13 mouse cellular contexts compared by ENCODE assay signal in genomic region chr16:26082391-26082790, GRCm38 (mm10). TPM values are rescaled to one million over a fixed set of nuclear protein-coding genes. Genes with fewer than 3 reads are reported as not detected.
A peak's percentile ranks its signal among the peaks of the same experiment; 100 is the strongest.
DNase-seq lines count a peak whose midpoint lies in the region; ATAC-seq and TF ChIP-seq lines count a peak whose summit lies in the region.
"Had no signal": no experiment of that assay in that cellular context is flagged by ENCODE, and none has a peak within 500 bp of the region (broad histone marks: within the 10 kb centered on the region; RNA-seq: fewer than 3 reads in every experiment).

No protein-coding gene starts in this region.

- H3K9me3 ChIP-seq in heart, embryonic 10.5 days = no peaks in the 10 kb centered on the region
- no peaks in the 10 kb centered on the region for H3K9me3 ChIP-seq in hindbrain, embryonic 16.5 days (ENCODE audit: control insufficient read depth, low read length)
- no peaks in the 10 kb centered on the region for H3K9me3 ChIP-seq in hindbrain, embryonic 12.5 days (replicated peaks)
- H3K9me3 ChIP-seq in lung, embryonic 14.5 days (ENCODE audit: low read depth, low read length) = no peaks in the 10 kb centered on the region
- H3K9me3 ChIP-seq in stomach, embryonic 16.5 days (replicated peaks; ENCODE audit: control insufficient read depth, low read length) = no peaks in the 10 kb centered on the region
- H3K9me3 ChIP-seq: embryonic facial prominence, embryonic 13.5 days; limb, embryonic 15.5 days; midbrain, embryonic 10.5 days had no signal

- peaks cover 63% of the 10 kb centered on the region for H3K4me1 ChIP-seq in heart, embryonic 10.5 days
- no peaks in the 10 kb centered on the region for H3K4me1 ChIP-seq in hindbrain, embryonic 16.5 days (ENCODE audit: control insufficient read depth, insufficient read depth, low read depth, low read length)
- H3K4me1 ChIP-seq in hindbrain, embryonic 12.5 days = peaks cover 15% of the 10 kb centered on the region
- peaks cover 15% of the 10 kb centered on the region for H3K4me1 ChIP-seq in lung, embryonic 14.5 days (ENCODE audit: insufficient read depth)
- H3K4me1 ChIP-seq in stomach, embryonic 16.5 days (ENCODE audit: control insufficient read depth, insufficient read depth, low read length) = peaks cover 27% of the 10 kb centered on the region

- H3K4me3 ChIP-seq in heart, embryonic 10.5 days = peak overlapping the region; percentile 18; the same call in 1 of the 2 replicates
- H3K4me3 ChIP-seq in hindbrain, embryonic 16.5 days (ENCODE audit: low read length) = no peak overlapping the region
- H3K4me3 ChIP-seq in hindbrain, embryonic 12.5 days = no peak overlapping the region
- no peak overlapping the region for H3K4me3 ChIP-seq in lung, embryonic 14.5 days (ENCODE audit: low read depth, low read length)
- H3K4me3 ChIP-seq in stomach, embryonic 16.5 days (replicated peaks; ENCODE audit: low read length) = no peak overlapping the region
- H3K4me3 ChIP-seq: embryonic facial prominence, embryonic 13.5 days; limb, embryonic 15.5 days; midbrain, embryonic 10.5 days had no signal

- no peaks in the 10 kb centered on the region for H3K36me3 ChIP-seq in heart, embryonic 10.5 days
- no peaks in the 10 kb centered on the region for H3K36me3 ChIP-seq in hindbrain, embryonic 16.5 days (ENCODE audit: control insufficient read depth, insufficient read depth, low read length)
- H3K36me3 ChIP-seq in hindbrain, embryonic 12.5 days = no peaks in the 10 kb centered on the region
- no peaks in the 10 kb centered on the region for H3K36me3 ChIP-seq in lung, embryonic 14.5 days (ENCODE audit: insufficient read depth)
- H3K36me3 ChIP-seq in stomach, embryonic 16.5 days (ENCODE audit: control insufficient read depth, insufficient read depth, low read length) = no peaks in the 10 kb centered on the region
- H3K36me3 ChIP-seq: embryonic facial prominence, embryonic 13.5 days; limb, embryonic 15.5 days; midbrain, embryonic 10.5 days had no signal

- H3K27me3 ChIP-seq in heart, embryonic 10.5 days (ENCODE audit: insufficient read depth, poor library complexity, severe bottlenecking) = no peaks in the 10 kb centered on the region
- no peaks in the 10 kb centered on the region for H3K27me3 ChIP-seq in hindbrain, embryonic 16.5 days (replicated peaks; ENCODE audit: control insufficient read depth, insufficient read depth, low read length)
- H3K27me3 ChIP-seq in hindbrain, embryonic 12.5 days = no peaks in the 10 kb centered on the region
- no peaks in the 10 kb centered on the region for H3K27me3 ChIP-seq in lung, embryonic 14.5 days (ENCODE audit: insufficient read depth, low read length)
- H3K27me3 ChIP-seq in stomach, embryonic 16.5 days (ENCODE audit: control insufficient read depth, insufficient read depth, low read length) = no peaks in the 10 kb centered on the region
- H3K27me3 ChIP-seq: embryonic facial prominence, embryonic 13.5 days; limb, embryonic 15.5 days had no signal

- H3K27ac ChIP-seq in heart, embryonic 10.5 days = peak overlapping the region; percentile 81; the same call in 1 of the 2 replicates
- H3K27ac ChIP-seq in hindbrain, embryonic 16.5 days (ENCODE audit: low read depth, low read length) = no peak overlapping the region
- H3K27ac ChIP-seq in hindbrain, embryonic 12.5 days = no peak overlapping the region
- no peak overlapping the region for H3K27ac ChIP-seq in lung, embryonic 14.5 days (ENCODE audit: low read depth)
- peak overlapping the region; percentile 29 for H3K27ac ChIP-seq in stomach, embryonic 16.5 days (ENCODE audit: low read length)
- H3K27ac ChIP-seq: embryonic facial prominence, embryonic 13.5 days; limb, embryonic 15.5 days; midbrain, embryonic 10.5 days had no signal

- no peak for TF ChIP-seq CTCF in lung, embryonic 14.5 days (IDR thresholded peaks at IDR 0.05; ENCODE audit: low read depth)

- ATAC-seq in hindbrain, embryonic 16.5 days = 0 out of 2 replicates have a peak, but pooled peaks have one; percentile 6
- no peak for ATAC-seq in hindbrain, embryonic 12.5 days (ENCODE audit: low FRiP score)
- no peak for ATAC-seq in lung, embryonic 14.5 days (ENCODE audit: insufficient read depth)
- ATAC-seq in stomach, embryonic 16.5 days (ENCODE audit: insufficient read depth, low FRiP score) = no peak
- ATAC-seq: inflammation-experienced regulatory T-cells, adult 6 months had no signal

- H3K9ac ChIP-seq in hindbrain, embryonic 16.5 days (ENCODE audit: low read depth, low read length) = no peak overlapping the region
- H3K9ac ChIP-seq in hindbrain, embryonic 12.5 days = no peak overlapping the region
- no peak overlapping the region for H3K9ac ChIP-seq in lung, embryonic 14.5 days
- H3K9ac ChIP-seq in stomach, embryonic 16.5 days (ENCODE audit: low read length) = no peak overlapping the region
- H3K9ac ChIP-seq: embryonic facial prominence, embryonic 13.5 days; limb, embryonic 15.5 days had no signal

- DNase-seq in heart, embryonic 10.5 days (ENCODE audit: low spot score) = no peak
- no peak for DNase-seq in heart, postnatal 4 days
- peak; percentile 56 for DNase-seq in lung, embryonic 14.5 days
- DNase-seq in lung, postnatal 4 days = no peak
- DNase-seq: cerebellum, adult 2 months; right cerebral cortex, adult 18-20 months had no signal

- H3K4me2 ChIP-seq in hindbrain, embryonic 16.5 days (ENCODE audit: low read length) = no peak overlapping the region
- no peak overlapping the region for H3K4me2 ChIP-seq in hindbrain, embryonic 12.5 days (replicated peaks)
- H3K4me2 ChIP-seq in lung, embryonic 14.5 days = no peak overlapping the region
- no peak overlapping the region for H3K4me2 ChIP-seq in stomach, embryonic 16.5 days (ENCODE audit: low read depth, low read length)
- H3K4me2 ChIP-seq: embryonic facial prominence, embryonic 13.5 days; limb, embryonic 15.5 days had no signal

RNA-seq across cellular contexts. Expression of gene P3h2, which starts 23.2 kb away (rescaled TPM):
- 12.8 and 15.2 TPM in 2 replicates for polyA plus RNA-seq in heart, embryonic 10.5 days (2016; fragmentation: Nextera tagmentation; extraction: Ambion mirVana)
- total RNA-seq in heart, postnatal 4 days (2021) = 1 to 10 TPM; 7.7 to 8.1 TPM
- polyA plus RNA-seq in hindbrain, embryonic 16.5 days (2015; fragmentation: Nextera tagmentation; extraction: Ambion mirVana) = 0.81 and 1.5 TPM in 2 replicates
- polyA plus RNA-seq in hindbrain, embryonic 12.5 days (2016; fragmentation: Nextera tagmentation; extraction: Ambion mirVana) = 2.3 and 3.5 TPM in 2 replicates
- 9.1 and 9.3 TPM in 2 replicates for polyA plus RNA-seq in lung, embryonic 14.5 days (2014; fragmentation: Nextera tagmentation; extraction: Ambion mirVana)
- 2.3 and 2.7 TPM in 2 replicates for polyA plus RNA-seq in stomach, embryonic 16.5 days (2015; fragmentation: Nextera tagmentation; extraction: Ambion mirVana)

Comparison
In these comparisons a context has a peak if more than half of its experiments do, and no peak if none do; other contexts are left out.
1. H3K27ac ChIP-seq: peak in heart, embryonic 10.5 days (single experiment) and stomach, embryonic 16.5 days (single experiment); none in hindbrain, embryonic 16.5 days (single experiment), hindbrain, embryonic 12.5 days (single experiment) and lung, embryonic 14.5 days (single experiment).